Comparison of ENCODE assay signal across 9 mouse cellular contexts in the genomic region with DNA sequence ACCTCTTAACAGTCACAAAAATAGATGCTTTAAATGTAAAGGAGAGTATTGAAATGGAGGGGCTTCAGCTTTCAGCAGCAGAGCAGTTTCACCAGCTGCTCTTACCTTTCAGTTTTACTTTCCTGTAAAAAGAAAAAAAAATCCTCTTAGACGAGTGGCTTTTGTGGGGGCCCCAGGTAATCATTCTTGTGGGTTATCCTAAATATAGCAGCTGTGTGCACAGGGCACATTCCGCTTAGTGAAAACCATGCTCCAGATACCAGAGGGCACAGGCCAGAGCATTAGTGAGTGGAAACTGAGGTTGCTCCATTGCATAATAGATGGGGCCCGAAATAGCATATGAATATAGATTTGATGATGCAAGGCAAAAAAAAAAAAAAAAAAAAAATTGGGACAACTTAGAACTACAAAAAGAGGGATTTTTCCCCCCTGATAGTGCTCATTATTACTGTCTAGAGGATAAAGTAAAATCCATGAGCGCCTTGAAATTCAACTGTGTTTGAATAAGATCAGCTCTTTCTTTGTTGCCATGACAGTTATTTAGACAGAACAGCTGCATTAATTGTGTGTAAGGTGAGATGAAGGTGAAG. TPM values are rescaled to one million over a fixed set of nuclear protein-coding genes. Genes with fewer than 3 reads are reported as not detected.
DNase-seq lines count a peak whose midpoint lies in the region; ATAC-seq and TF ChIP-seq lines count a peak whose summit lies in the region.
"Had no signal": no experiment of that assay in that cellular context is flagged by ENCODE, and none has a peak within 500 bp of the region (broad histone marks: within the 10 kb centered on the region; RNA-seq: fewer than 3 reads in every experiment).

No protein-coding gene starts in this region.

- no peaks in the 10 kb centered on the region for H3K9me3 ChIP-seq in heart, embryonic 13.5 days
- H3K9me3 ChIP-seq in limb, embryonic 12.5 days, result no peaks in the 10 kb centered on the region

- ATAC-seq in heart, embryonic 13.5 days (ENCODE audit: extremely low read depth, insufficient number of reproducible peaks, low FRiP score, low TSS enrichment), result no peak
- ATAC-seq in limb, embryonic 12.5 days (ENCODE audit: insufficient number of reproducible peaks, insufficient read depth, low FRiP score, low TSS enrichment, low read depth), result no peak

- peak overlapping the region; percentile 85 for H3K27ac ChIP-seq in heart, embryonic 13.5 days (replicated peaks)
- no peak overlapping the region for H3K27ac ChIP-seq in testis, adult 2 months (ENCODE audit: control insufficient read depth, insufficient read depth, low read depth, low read length)
- H3K27ac ChIP-seq in limb, embryonic 12.5 days, result no peak overlapping the region

- H3K9ac ChIP-seq in heart, embryonic 13.5 days, result peak overlapping the region; percentile 88
- H3K9ac ChIP-seq in limb, embryonic 12.5 days (replicated peaks), result no peak overlapping the region

- H3K27me3 ChIP-seq in heart, embryonic 13.5 days (replicated peaks), result no peaks in the 10 kb centered on the region
- H3K27me3 ChIP-seq in testis, adult 2 months (ENCODE audit: control insufficient read depth, insufficient read depth, low read length), result no peaks in the 10 kb centered on the region
- H3K27me3 ChIP-seq in limb, embryonic 12.5 days, result no peaks in the 10 kb centered on the region

- no peak for DNase-seq in heart, postnatal 4 days
- DNase-seq in testis, postnatal 10 days (ENCODE audit: low spot score), result no peak
- DNase-seq in B cell, adult 2 months, result no peak
- no peak for DNase-seq in urinary bladder, postnatal 4 days (ENCODE audit: low spot score in 2 of 2)
- no peak for DNase-seq in right cerebral cortex, adult 18-20 months
- DNase-seq: retina, postnatal 1 day had no signal

- WGBS in heart, embryonic 13.5 days, result 64% methylated on average over 4 of the region's 4 CpGs
- WGBS in limb, embryonic 12.5 days, result 75% methylated on average over 4 of the region's 4 CpGs

- H3K36me3 ChIP-seq in heart, embryonic 13.5 days, result peaks cover 3% of the 10 kb centered on the region
- no peaks in the 10 kb centered on the region; the same call in 1 of the 2 replicates for H3K36me3 ChIP-seq in testis, adult 2 months (ENCODE audit: control insufficient read depth, insufficient read depth, low read length)
- no peaks in the 10 kb centered on the region for H3K36me3 ChIP-seq in limb, embryonic 12.5 days

- no peak for TF ChIP-seq CTCF in testis, adult 2 months (IDR thresholded peaks at IDR 0.05; ENCODE audit: control insufficient read depth, insufficient read depth, insufficient replicate concordance, low read depth, low read length)

- H3K4me3 ChIP-seq in heart, embryonic 13.5 days, result peak overlapping the region; percentile 79
- peak overlapping the region; percentile 16; the same call in 1 of the 2 replicates for H3K4me3 ChIP-seq in testis, adult 2 months (ENCODE audit: control insufficient read depth, low read depth, low read length)
- peak overlapping the region; percentile 65; the same call in 1 of the 2 replicates for H3K4me3 ChIP-seq in limb, embryonic 12.5 days (replicated peaks)

- TF ChIP-seq POLR2A in testis, adult 2 months (IDR thresholded peaks at IDR 0.05; ENCODE audit: control insufficient read depth, low read depth, low read length), result no peak

- peaks cover 18% of the 10 kb centered on the region for H3K4me1 ChIP-seq in heart, embryonic 13.5 days
- no peaks in the 10 kb centered on the region; the same call in 1 of the 2 replicates for H3K4me1 ChIP-seq in testis, adult 2 months (ENCODE audit: control insufficient read depth, insufficient read depth, low read length)
- H3K4me1 ChIP-seq in limb, embryonic 12.5 days (replicated peaks), result peaks cover 11% of the 10 kb centered on the region

- H3K4me2 ChIP-seq in heart, embryonic 13.5 days, result peak overlapping the region; percentile 86
- peak overlapping the region; percentile 78 for H3K4me2 ChIP-seq in limb, embryonic 12.5 days

RNA-seq across cellular contexts. Expression of gene Ccdc191, which starts 1.2 kb away (rescaled TPM):
- 7.3 and 9.0 TPM in 2 replicates for polyA plus RNA-seq in heart, embryonic 13.5 days (2015; fragmentation: Nextera tagmentation; extraction: Ambion mirVana)
- 1 to 10 TPM; 1.2 to 2.0 TPM for total RNA-seq in heart, postnatal 4 days (2021)
- polyA plus RNA-seq in testis, adult 2 months (2012; rRNA removed), result 9.7 and 36.6 TPM in 2 replicates
- polyA plus RNA-seq in limb, embryonic 12.5 days (2016; fragmentation: Nextera tagmentation; extraction: Ambion mirVana), result 15.1 and 18.1 TPM in 2 replicates

RNA-seq across cellular contexts. Expression of gene Qtrt2, which starts 35.8 kb away (rescaled TPM):
- polyA plus RNA-seq in heart, embryonic 13.5 days (2015; fragmentation: Nextera tagmentation; extraction: Ambion mirVana), result 12.2 and 13.7 TPM in 2 replicates
- total RNA-seq in heart, postnatal 4 days (2021), result 10 to 100 TPM; 23.2 to 29.8 TPM
- polyA plus RNA-seq in testis, adult 2 months (2012; rRNA removed), result 9.9 and 11.0 TPM in 2 replicates
- polyA plus RNA-seq in limb, embryonic 12.5 days (2016; fragmentation: Nextera tagmentation; extraction: Ambion mirVana), result 32.1 and 37.7 TPM in 2 replicates

Comparison
In these comparisons a context has a peak if more than half of its experiments do, and no peak if none do; other contexts are left out.
1. H3K4me3 ChIP-seq: peak in every context shown above with its lines; median percentile 79 in heart, embryonic 13.5 days; 65 in limb, embryonic 12.5 days; 16 in testis, adult 2 months.